Mouse (Mus musculus): ENCODE results near the gene Bace1.

Bace1 gene

DNA sequence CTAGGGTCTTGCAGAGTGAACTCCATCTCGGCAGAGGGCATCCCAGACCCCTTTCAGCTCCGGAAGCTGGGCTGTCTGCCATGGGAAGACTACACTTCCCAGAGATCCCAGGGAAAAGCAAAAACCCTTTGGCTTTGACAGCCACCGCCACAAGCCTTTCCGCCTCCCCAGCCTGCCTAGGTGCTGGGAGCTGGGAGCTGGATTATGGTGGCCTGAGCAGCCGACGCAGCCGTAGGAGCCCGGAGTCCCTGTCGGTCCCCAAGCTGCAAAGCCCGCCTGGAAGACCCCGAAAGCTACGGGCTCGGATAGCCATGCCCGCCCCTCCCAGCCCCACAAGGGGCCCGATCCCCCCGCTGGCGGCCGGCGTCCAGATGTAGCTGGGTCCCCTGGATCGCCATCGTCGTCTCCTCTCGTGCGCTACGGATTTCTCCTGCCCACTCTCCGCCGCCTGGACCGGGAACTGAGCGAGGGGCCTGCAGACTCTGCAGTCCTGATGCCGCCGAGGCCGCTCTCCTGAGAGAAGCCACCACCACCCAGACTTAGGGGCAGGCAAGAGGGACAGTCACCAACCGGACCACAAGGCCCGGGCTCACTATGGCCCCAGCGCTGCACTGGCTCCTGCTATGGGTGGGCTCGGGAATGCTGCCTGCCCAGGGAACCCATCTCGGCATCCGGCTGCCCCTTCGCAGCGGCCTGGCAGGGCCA is at the start of gene Bace1:
TSS of gene Bace1 (plus strand) at position 147 of the 705 bp plus-strand sequence.
- DNase-seq (ENCODE audit: low spot score): peak; percentile 84

DNA sequence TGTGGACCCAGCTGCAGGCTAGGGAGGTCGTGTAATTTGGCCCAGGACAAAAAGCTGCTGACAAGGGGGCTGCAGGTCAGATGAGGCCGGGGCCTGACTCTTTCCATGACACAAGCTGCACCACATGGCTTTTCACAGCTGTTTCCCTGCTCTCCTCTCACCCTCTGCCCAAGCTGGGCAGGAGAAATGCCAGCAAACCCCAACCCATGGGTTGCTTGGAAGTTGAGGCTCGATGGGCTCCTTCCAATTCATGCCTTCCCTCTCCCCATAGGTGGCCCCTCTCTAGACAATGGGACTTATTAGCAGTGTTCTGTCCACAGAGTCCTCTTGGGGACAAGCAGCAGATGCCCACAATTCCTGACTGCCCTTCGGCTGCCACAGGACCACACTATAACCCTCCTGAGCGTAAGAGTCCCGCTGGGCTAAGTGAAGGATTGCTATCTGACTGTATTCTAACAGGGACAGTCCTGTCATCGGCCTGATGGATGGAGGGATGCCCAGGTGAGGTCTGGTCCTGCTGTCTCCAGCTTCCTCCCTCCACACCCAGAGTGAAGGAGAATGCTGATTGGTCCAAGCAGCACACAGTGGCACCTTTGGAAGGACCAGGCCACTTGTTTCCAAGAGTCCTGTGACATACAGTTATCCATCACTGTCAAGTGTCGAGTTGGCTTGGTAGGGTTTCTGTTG is 46.8 kb upstream of the Bace1 start:
- DNase-seq (ENCODE audit: low spot score): no peak

DNA sequence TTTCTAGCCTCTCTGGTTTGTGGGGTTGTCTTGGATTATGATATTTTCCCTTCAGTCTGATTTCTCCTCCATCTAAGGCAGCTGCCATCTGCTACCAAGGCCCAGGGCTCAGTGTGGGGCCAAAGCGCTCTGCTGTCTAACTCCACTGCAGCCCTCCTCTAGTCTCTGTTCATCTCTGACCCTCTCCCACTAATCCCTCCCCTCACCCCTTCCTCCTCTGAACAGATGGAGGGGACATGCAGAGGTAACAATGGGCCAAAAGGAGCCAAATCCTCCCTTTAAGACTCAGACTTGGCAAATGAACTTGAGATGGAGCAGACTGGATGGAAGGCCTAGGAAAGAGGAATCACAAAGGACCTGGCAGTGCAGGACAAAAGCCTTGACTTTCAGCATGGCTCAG is 46.1 kb upstream of the Bace1 start:
- DNase-seq (ENCODE audit: low spot score): no peak

DNA sequence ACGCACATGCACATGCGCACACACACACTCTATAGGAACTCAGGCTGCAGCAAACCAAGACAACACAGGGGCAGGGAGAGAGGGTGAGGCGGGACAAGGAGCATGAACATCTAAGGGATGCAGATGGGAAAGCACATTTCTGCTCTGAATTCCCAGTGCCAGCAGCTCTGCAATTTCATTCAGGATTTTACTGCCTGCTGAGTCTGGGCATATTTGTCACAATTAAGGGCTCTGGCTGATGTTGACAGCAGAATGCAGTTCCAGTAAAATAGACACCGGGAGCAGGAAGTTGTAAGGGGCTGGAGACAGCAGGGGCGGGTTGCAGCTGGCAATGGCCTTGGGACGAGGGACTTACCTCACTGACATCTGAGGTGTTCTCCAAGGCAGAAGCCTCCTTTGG is 44.7 kb upstream of the Bace1 start:
- no peak for DNase-seq (ENCODE audit: low spot score)

DNA sequence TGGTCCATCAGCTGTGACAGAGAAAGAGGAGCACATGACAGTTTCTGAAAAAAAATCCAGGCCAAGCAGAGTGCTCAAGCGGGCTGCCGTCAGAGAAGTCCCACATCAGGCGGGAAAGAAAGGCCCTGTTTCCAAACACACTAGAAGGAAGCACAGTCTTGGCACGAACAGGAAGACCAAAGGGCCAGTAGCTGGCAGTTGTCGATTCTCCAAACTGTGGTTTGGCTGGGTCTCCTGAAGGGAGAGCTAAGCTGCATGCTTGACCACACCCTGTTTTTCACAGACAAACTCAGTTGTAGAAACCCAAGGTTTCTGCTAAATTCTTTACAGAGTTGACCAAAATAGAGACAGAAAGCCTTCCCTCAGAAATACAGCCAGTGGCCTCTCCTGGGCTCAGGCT is 42.7 kb upstream of the Bace1 start:
- DNase-seq (ENCODE audit: low spot score): no peak

DNA sequence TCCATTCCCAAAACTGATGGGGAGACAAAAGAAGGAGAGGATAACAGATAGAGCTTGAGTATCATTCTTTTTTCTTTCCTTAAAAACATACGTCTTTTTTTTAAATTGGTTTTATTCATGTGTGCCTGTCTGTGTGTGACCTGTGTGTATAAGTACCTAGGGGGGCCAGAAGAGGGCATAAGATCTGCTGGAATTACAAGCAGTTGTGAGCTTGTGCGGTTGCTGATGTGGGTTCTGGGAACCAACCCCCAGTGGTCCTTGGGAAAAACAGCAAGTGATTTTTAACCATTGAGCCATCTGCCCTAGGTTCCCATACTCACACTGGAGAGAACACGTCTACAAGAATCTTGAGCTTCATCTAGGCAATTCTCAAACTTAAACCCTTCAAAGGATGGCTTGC is 41.1 kb upstream of the Bace1 start:
- DNase-seq (ENCODE audit: low spot score): no peak

GRCm38 (mm10) chr9:45798467-45799164 is 39.8 kb upstream of the Bace1 start:
- peak; percentile 13 for DNase-seq (ENCODE audit: low spot score)

GRCm38 (mm10) chr9:45799402-45799801 is 39.0 kb upstream of the Bace1 start:
- DNase-seq (ENCODE audit: low spot score): no peak

GRCm38 (mm10) chr9:45803070-45803774 is 35.2 kb upstream of the Bace1 start:
- DNase-seq (ENCODE audit: low spot score): no peak

- DNase-seq (ENCODE audit: low spot score): no peak
Measured at GRCm38 (mm10) chr9:45806847-45807246, 31.5 kb upstream of the Bace1 start.

- DNase-seq (ENCODE audit: low spot score): no peak
Measured at GRCm38 (mm10) chr9:45807337-45807736, 31.0 kb upstream of the Bace1 start.

DNA sequence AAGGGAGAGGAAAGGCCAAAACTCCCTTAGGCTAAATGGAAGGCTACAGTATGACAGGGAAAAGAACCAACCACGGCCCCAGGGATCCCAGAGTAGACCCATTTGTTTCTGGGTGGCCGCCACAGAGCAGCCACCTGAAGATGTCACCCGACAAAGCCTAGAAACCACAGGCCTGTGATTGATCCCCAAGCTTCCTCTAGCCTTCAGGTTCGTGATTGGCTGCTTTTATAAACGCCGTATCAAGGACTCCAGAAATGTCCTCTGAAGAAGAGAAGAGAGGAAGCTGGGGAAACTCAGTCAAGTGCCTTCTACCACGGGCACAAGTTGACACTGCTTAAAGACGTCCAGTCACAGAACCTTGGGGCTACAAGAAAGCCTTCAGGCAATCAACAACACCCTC is 30.6 kb upstream of the Bace1 start:
- no peak for DNase-seq (ENCODE audit: low spot score)

- DNase-seq (ENCODE audit: low spot score): no peak
Measured at GRCm38 (mm10) chr9:45811946-45812345, 26.4 kb upstream of the Bace1 start.

DNA sequence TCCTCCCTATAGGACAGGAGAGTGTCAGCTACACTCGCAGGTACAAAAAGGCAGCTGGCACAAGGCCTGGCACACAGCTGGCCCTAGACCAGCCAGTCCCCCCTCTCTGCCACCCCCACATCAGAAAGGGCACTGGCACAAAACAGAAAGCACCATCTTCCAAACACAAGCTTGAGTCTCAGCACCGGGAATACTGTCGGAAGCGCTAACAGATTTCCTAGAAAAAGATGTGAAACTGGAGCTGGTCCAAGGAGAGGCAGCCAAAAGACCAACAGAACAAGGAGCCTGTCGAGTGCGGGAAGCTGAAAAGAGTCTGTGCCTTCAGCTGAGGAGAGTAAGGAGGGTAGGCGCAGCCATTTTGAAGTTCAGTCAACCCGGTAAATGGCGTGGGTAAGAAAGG is 23.3 kb upstream of the Bace1 start:
- no peak for DNase-seq (ENCODE audit: low spot score)

DNA sequence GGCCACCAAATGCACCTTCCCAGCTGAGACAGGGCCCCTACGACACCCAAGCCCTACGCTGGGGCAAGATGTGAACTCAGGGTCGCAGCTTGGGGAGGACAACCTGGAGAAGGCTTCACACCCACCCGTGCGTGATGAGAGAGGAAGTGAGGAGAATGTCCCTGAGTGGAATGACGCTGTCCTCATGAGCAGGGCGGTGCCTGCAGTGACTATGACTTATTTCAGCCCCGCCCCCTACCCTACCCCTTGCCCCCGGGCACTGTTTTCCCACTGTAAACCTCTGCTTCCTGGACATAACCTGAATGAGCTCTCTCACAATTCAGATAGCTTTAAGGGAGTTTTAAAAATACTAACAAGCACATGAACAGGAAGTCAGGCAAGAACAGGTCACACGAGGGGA is 22.9 kb upstream of the Bace1 start:
- DNase-seq (ENCODE audit: low spot score): no peak

DNA sequence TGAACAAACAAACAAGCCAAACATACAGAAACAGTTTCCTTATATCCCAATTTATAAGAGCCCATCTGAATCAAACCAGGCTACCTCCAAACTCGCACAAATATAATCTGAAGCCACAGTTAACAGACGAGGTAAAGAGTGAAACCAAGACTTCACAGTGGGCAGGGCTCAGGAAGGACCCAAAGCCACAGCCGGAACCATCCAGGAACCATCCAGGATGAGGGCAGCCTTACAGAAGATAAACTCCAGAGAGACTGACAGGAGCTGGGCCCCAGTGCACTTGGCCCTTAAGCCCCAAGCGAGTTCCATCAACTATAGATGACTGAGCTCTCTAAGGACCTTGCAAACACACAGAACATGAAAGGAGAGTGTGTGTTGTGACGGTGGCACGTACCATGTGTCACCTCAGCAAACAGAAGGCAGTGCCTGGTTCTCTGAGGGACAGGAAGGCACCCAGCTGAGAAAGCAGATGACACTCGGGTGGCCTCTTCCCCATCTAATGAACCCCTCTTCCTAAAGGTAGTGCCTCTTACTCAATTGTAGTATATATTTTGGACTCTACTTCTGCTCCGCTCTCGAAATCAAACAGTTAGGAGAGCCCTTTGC is 19.9 kb upstream of the Bace1 start:
- no peak for DNase-seq (ENCODE audit: low spot score)

- no peak for DNase-seq (ENCODE audit: low spot score)
Measured at GRCm38 (mm10) chr9:45827663-45828290, 10.6 kb upstream of the Bace1 start.

GRCm38 (mm10) chr9:45828291-45828963 is 10.0 kb upstream of the Bace1 start, which contains the start of gene Cep164:
TSS of gene Cep164 (minus strand) at chr9:45828691.
- peak; percentile 88 for DNase-seq (ENCODE audit: low spot score)

DNA sequence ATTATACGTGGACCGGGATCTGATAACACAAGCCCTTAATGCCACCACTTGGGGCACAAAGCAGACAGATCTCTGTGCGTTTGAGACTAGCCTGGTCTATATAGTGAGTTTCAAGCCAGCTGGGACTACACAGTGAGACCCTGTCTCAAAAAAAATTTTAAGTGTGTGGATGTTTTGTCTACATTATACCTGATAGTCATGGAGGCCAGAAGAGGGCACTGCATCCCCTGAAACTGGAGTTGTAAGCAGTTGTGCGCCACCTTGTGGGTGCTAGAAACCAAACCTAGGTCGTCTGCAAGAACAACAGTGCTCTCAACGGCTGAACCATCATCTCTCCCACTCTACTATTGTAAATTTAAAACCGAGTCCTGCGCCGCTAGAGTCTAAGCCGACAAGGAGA is 9.3 kb upstream of the Bace1 start:
- DNase-seq (ENCODE audit: low spot score): no peak

- DNase-seq (ENCODE audit: low spot score): no peak
Measured at GRCm38 (mm10) chr9:45832898-45833297, 5.5 kb upstream of the Bace1 start.

- DNase-seq (ENCODE audit: low spot score): no peak
Measured at GRCm38 (mm10) chr9:45833461-45833860, 4.9 kb upstream of the Bace1 start.

Data from left cerebral cortex, adult 11 months (tissue).